Mouse (Mus musculus) induced T-regulatory cell, adult 2 months (primary cell): ENCODE data around the gene Sapcd1.
A peak's percentile ranks its signal among the peaks of the same experiment; 100 is the strongest.

Source experiments
- DNase-seq: peaks from one replicate; pipeline ENCODE4 v3.0.0-alpha.2; 2012; ENCODE audit warnings: low read depth

Gene Sapcd1

GRCm38 (mm10) chr17:34980655-34981054 lies 47.2 kb downstream of the Sapcd1 start:
- peak; percentile 76 for DNase-seq

- no peak for DNase-seq
Measured at GRCm38 (mm10) chr17:34979631-34980030, 48.2 kb downstream of the Sapcd1 start.

GRCm38 (mm10) chr17:34978239-34978638 lies 49.6 kb downstream of the Sapcd1 start:
- no peak for DNase-seq

- DNase-seq: no peak
Measured at GRCm38 (mm10) chr17:34977000-34977399, 50.8 kb downstream of the Sapcd1 start.
